Mouse (Mus musculus): ENCODE measurements at regions not wholly inside any gene's neighbourhood (a gene's known extent, or its start where the extent isn't known, plus 50 kb on each side); places are given as distances from the start of the nearest gene placed in this dataset.

DNA sequence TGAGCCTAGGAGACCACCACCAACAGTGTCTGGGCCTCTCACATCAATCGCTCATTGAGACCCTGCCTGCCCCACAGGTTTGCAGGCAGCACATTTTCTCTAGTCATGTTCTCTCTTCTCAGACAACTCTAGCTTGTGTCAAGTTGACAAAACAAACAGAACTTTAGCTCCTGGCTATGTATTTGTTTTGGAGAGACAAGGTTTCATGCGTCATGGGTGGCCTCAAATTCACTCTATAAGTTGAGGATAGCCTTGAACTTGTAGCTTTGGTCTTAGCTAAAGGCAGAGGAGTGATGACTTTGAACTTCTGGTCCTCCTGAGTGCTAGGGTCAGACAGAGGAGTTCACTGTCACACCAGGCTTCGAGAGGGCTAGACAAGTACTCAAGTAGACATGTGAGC, 123.5 kb downstream of the Zfp706 start:
- no peak overlapping the region for H3K4me3 ChIP-seq
- H3K4me2 ChIP-seq = no peak overlapping the region
- H3K27me3 ChIP-seq = no peaks in the 10 kb centered on the region
- H3K9me3 ChIP-seq = no peaks in the 10 kb centered on the region
- H3K27ac ChIP-seq (replicated peaks) = no peak overlapping the region
- WGBS = 96% methylated on average over 3 of the region's 3 CpGs
- no peak for ATAC-seq (ENCODE audit: low FRiP score, low read depth)
- no peak overlapping the region for H3K9ac ChIP-seq
- no peaks in the 10 kb centered on the region for H3K4me1 ChIP-seq (replicated peaks)
- H3K36me3 ChIP-seq = no peaks in the 10 kb centered on the region

DNA sequence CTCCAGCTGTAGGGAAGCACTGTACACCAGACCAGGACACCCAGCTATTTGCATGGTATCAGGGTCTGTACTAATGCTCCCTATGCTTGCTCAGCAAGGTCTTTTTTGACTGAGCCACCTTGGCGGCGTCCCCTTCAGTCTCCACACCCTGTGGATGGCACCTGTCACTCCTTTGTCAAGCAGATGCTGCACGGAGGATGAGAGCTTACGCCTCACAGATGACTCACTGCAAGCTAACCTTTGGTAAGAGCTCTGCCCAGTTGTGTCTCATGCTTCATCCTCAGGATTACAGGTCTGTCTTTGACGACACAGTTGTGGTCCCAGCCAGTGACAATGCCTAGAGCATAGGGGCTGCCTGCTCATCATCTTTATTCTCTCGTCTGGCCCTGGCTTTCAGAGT, 124.4 kb downstream of the Zfp706 start:
- no peak for ATAC-seq (ENCODE audit: low FRiP score, low read depth)
- Histone ChIP-seq H3K9me3 (no peaks in the 10 kb centered on the region), H3K4me2 (no peak overlapping the region), H3K4me1 (replicated peaks) (peaks cover 7% of the 10 kb centered on the region; the same call in 1 of the 2 replicates), H3K4me3 (no peak overlapping the region), H3K36me3 (no peaks in the 10 kb centered on the region), H3K27ac (replicated peaks) (no peak overlapping the region), H3K9ac (no peak overlapping the region), H3K27me3 (no peaks in the 10 kb centered on the region)
- WGBS = 80% methylated on average over 6 of the region's 6 CpGs

GRCm38 (mm10) chr15:36881576-36881975, 126.0 kb downstream of the Zfp706 start:
- Histone ChIP-seq H3K4me2 (no peak overlapping the region), H3K9me3 (no peaks in the 10 kb centered on the region), H3K27me3 (no peaks in the 10 kb centered on the region), H3K36me3 (no peaks in the 10 kb centered on the region), H3K9ac (no peak overlapping the region), H3K4me3 (no peak overlapping the region), H3K27ac (replicated peaks) (no peak overlapping the region), H3K4me1 (replicated peaks) (peaks cover 7% of the 10 kb centered on the region; the same call in 1 of the 2 replicates)
- WGBS = 85% methylated on average over 2 of the region's 2 CpGs
- ATAC-seq (ENCODE audit: low FRiP score, low read depth) = no peak

- no peak overlapping the region for H3K9ac ChIP-seq
- no peaks in the 10 kb centered on the region for H3K27me3 ChIP-seq
- H3K27ac ChIP-seq (replicated peaks) = no peak overlapping the region
- H3K4me1 ChIP-seq (replicated peaks) = peaks cover 7% of the 10 kb centered on the region; the same call in 1 of the 2 replicates
- H3K36me3 ChIP-seq = no peaks in the 10 kb centered on the region
- no peaks in the 10 kb centered on the region for H3K9me3 ChIP-seq
- ATAC-seq (ENCODE audit: low FRiP score, low read depth) = no peak
- no peak overlapping the region for H3K4me2 ChIP-seq
- WGBS = 98% methylated on average over 3 of the region's 3 CpGs
- H3K4me3 ChIP-seq = no peak overlapping the region
Measured at GRCm38 (mm10) chr15:36880602-36881001, 127.0 kb downstream of the Zfp706 start.

GRCm38 (mm10) chr15:36879587-36879986, 128.0 kb downstream of the Zfp706 start:
- peaks cover 7% of the 10 kb centered on the region; the same call in 1 of the 2 replicates for H3K4me1 ChIP-seq (replicated peaks)

DNA sequence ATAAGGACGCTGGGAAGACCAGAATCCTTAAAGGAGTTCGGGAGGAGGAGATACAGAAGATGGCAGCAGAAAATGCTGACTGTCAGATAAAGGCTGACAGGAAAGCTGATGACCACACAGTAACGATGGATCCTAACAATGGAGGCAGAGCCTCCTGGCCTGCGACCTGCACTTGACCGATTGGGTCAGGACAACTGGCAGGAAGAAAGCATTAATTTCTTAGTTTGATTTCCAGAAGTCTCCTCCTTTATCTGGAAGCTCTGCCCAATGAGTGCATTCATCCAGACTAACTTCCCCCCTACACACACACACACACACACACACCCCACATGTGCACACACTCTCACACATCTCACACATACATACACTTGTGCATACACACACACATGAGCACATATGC, 128.6 kb downstream of the Zfp706 start:
- Histone ChIP-seq H3K36me3 (no peaks in the 10 kb centered on the region), H3K27me3 (no peaks in the 10 kb centered on the region), H3K9ac (no peak overlapping the region), H3K4me2 (no peak overlapping the region), H3K4me1 (replicated peaks) (peaks cover 13% of the 10 kb centered on the region), H3K9me3 (no peaks in the 10 kb centered on the region), H3K27ac (replicated peaks) (no peak overlapping the region), H3K4me3 (no peak overlapping the region)
- 23% methylated on average over 5 of the region's 5 CpGs for WGBS
- no peak for ATAC-seq (ENCODE audit: low FRiP score, low read depth)

More at GRCm38 (mm10) chr15:36879587-36879986, 128.0 kb downstream of the Zfp706 start:
- WGBS = 91% methylated on average over 7 of the region's 7 CpGs
- no peak for ATAC-seq (ENCODE audit: low FRiP score, low read depth)
- Histone ChIP-seq H3K4me2 (no peak overlapping the region), H3K4me3 (no peak overlapping the region), H3K36me3 (no peaks in the 10 kb centered on the region), H3K9ac (no peak overlapping the region), H3K27ac (replicated peaks) (no peak overlapping the region), H3K9me3 (no peaks in the 10 kb centered on the region), H3K27me3 (no peaks in the 10 kb centered on the region)

DNA sequence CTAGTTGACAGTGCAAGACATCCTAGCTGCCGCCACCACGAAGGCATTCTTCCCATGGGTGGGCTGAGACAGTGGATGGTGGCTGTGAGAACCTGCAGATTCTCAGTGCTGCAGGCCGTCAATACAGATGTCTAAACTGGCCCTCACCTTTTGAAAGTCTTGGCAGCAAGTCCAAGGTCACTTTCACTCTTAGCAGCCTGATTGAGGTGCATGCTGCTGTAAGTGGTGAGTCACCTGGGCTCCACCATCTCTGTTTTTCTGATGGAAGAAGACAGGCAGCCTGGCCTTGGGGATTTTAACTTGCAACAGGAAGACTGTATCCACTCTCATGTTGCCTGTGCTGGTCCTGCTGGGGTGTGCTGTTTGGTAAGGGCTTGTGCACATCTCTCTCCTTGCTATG, 129.3 kb downstream of the Zfp706 start:
- Histone ChIP-seq H3K4me3 (no peak overlapping the region), H3K9me3 (no peaks in the 10 kb centered on the region), H3K9ac (no peak overlapping the region), H3K36me3 (no peaks in the 10 kb centered on the region), H3K4me2 (no peak overlapping the region), H3K4me1 (replicated peaks) (peaks cover 19% of the 10 kb centered on the region), H3K27me3 (no peaks in the 10 kb centered on the region), H3K27ac (replicated peaks) (no peak overlapping the region)
- ATAC-seq (ENCODE audit: low FRiP score, low read depth) = no peak
- WGBS = 88% methylated on average over 3 of the region's 3 CpGs

DNA sequence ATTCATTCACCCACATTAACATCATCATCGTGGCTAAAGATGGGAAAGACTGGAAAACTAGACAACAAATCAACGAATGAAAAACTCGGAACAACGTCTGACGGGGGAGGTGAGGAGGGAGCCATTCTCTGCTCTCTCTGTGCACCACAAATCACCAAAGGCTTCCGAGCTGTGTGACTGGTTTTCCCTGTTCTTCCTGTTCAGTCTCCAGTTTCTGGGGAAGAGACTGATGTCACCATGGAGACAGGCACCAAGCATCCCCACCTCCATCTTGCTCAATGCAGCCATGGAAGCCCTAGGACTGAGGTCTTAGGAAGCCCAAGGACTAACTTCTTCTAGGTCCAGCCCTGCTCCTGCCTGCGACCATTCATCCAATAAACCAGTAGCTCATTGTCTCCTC, 130.1 kb downstream of the Zfp706 start:
- Histone ChIP-seq H3K9me3 (no peaks in the 10 kb centered on the region), H3K4me1 (replicated peaks) (peaks cover 24% of the 10 kb centered on the region), H3K27ac (replicated peaks) (no peak overlapping the region), H3K36me3 (no peaks in the 10 kb centered on the region), H3K9ac (no peak overlapping the region), H3K4me2 (no peak overlapping the region), H3K27me3 (no peaks in the 10 kb centered on the region), H3K4me3 (no peak overlapping the region)
- WGBS = 72% methylated on average over 7 of the region's 7 CpGs
- ATAC-seq (ENCODE audit: low FRiP score, low read depth) = no peak

DNA sequence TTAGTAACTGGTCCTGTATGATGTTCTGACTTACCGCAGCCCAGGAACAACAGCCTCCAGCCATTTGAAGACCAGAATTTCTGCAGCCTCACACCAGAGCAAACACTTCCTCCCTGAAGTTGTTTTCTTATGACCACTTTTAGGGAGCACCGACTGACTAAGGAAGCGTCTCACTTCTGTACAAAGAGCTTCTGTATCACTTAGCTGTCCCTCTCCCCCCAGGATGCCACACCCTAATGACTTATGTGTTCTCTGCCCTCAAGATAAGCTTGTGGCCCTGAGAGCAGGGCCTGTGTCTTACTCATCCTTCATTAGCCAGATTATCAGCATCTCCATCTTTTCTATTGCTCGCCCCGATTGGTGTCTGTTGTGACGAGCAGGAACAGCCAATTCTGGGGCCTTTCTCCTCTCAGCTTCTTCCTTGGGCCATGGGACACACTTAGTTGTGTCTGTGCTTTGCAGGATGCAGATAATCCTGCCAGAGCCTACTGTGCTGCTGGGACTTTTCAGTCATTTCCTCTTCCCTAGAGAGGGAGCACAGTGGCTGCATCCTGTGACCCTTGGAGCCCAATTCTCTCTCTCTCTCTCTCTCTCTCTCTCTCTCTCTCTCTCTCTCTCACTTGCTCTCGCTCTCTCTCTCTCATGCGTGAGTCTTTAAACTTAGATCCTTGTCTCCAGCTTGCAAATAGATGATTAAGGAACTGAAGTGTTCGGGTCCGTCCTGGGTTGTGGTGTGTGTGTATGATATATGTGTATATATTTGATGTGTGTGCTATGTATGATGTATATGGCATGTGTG, 131.4 kb downstream of the Zfp706 start:
- 89% methylated on average over 10 of the region's 10 CpGs for WGBS
- Histone ChIP-seq H3K27me3 (no peaks in the 10 kb centered on the region), H3K4me1 (replicated peaks) (peaks cover 24% of the 10 kb centered on the region), H3K9me3 (no peaks in the 10 kb centered on the region), H3K4me3 (no peak overlapping the region), H3K9ac (no peak overlapping the region), H3K27ac (replicated peaks) (no peak overlapping the region), H3K4me2 (no peak overlapping the region), H3K36me3 (no peaks in the 10 kb centered on the region)
- no peak for ATAC-seq (ENCODE audit: low FRiP score, low read depth)

DNA sequence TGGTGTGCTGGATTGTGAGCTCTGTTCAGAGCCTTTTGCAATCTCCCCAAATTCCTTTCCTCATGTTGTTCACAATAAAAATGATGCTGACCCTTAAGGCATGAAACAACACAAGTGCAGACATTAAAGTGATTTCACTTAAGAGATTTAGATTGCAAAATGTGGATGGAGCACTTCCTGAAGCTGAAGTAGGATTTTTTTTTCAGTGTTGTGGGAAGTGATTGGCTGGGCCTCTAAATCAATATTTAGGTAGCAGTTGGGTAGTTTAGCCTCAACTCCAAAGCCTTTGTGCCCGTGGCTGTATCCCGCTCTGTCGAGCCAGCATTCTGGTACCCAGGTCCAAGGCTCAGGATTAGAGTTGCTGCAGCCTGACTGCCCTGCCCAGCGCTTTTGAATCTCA, 133.0 kb downstream of the Zfp706 start:
- ATAC-seq (ENCODE audit: low FRiP score, low read depth) = no peak
- Histone ChIP-seq H3K4me1 (replicated peaks) (peaks cover 24% of the 10 kb centered on the region), H3K9me3 (no peaks in the 10 kb centered on the region), H3K4me2 (no peak overlapping the region), H3K36me3 (no peaks in the 10 kb centered on the region), H3K27ac (replicated peaks) (no peak overlapping the region), H3K9ac (no peak overlapping the region), H3K27me3 (no peaks in the 10 kb centered on the region), H3K4me3 (no peak overlapping the region)
- WGBS = 73% methylated on average over 4 of the region's 4 CpGs

DNA sequence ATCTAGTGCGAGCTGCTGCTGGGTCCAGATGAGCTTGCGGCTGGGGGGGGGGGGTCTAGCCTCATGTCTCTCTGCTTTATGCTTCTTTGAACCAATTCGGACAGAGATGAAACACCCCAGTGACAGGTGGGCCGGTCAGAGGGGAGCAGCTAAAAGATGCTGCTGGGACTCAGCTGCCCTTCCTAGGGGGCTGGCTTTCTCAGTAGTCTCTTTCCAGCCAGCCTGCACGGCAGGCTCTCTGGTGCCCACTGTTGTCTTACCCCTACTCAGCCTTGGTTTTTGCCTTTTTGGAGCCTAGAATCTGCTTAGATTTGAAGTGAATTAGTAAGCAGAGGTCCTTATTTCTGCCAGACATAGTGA, 133.7 kb downstream of the Zfp706 start:
- Histone ChIP-seq H3K4me1 (replicated peaks) (peaks cover 23% of the 10 kb centered on the region), H3K9me3 (no peaks in the 10 kb centered on the region), H3K9ac (no peak overlapping the region), H3K27ac (replicated peaks) (peak overlapping the region; percentile 57), H3K27me3 (no peaks in the 10 kb centered on the region), H3K4me3 (no peak overlapping the region), H3K4me2 (peak overlapping the region; percentile 34), H3K36me3 (no peaks in the 10 kb centered on the region)
- WGBS = 12% methylated on average over 5 of the region's 5 CpGs
- ATAC-seq (ENCODE audit: low FRiP score, low read depth) = 0 out of 2 replicates have a peak, but pooled peaks have one; percentile 8

DNA sequence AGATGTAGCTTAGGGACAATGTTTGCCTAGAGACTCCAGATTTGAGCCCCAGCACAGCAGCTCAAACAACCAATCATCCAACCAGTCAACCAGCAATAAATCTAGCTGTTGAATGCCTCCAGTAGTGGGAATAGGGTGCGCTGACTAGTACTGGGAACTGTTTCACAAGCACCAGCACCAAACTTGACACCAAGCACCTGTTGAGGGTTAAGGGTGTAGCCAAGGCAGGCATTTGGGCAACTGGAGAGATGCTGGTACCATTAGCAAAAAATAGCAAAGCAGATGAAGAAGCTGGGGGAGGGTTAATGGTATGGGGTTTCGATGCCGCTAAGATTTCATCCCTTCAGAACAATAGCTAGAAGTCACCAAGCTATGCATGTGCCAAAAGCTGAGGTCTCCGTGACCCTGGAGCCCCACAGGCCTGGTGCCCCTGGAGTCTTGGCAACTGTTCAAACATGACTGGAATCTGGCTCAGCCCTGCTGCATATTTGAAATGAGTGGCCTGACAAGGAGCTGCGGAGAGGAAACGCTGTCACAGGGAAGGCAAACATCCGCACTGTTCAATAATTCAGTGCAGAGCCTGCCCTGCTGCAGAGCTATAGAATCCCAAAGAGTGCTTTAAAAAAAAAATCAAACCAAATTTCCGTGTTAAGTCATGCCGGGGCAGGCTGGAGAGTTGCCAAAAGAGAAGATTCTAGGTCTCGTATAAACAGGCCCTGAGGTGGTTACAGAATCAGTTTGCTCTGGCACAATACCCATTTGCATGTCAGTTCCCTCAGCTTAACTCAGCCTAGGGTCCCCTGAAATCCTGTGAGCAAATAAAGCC, 134.3 kb downstream of the Zfp706 start:
- Histone ChIP-seq H3K4me2 (peak overlapping the region; percentile 34), H3K9ac (no peak overlapping the region), H3K27ac (replicated peaks) (peak overlapping the region; percentile 57), H3K9me3 (no peaks in the 10 kb centered on the region), H3K36me3 (no peaks in the 10 kb centered on the region), H3K27me3 (no peaks in the 10 kb centered on the region), H3K4me1 (replicated peaks) (peaks cover 17% of the 10 kb centered on the region), H3K4me3 (no peak overlapping the region)
- ATAC-seq (ENCODE audit: low FRiP score, low read depth) = peak; percentile 74
- WGBS = 8% methylated on average over 10 of the region's 10 CpGs

Measured in hindbrain, embryonic 15.5 days (tissue).